Mouse (Mus musculus) embryonic stem cell, embryonic (primary cell): ENCODE results near the gene Cd2.

ENCODE experiments used
- CTCF ChIA-PET, 4 experiments: fragments of 300-600 bp in 2 of 4; fragments of 350-600 bp in 2 of 4; sonication (Branson Sonifier 250); formaldehyde crosslinking; loops; one replicate each; lab custom pipeline; 2022; ENCODE audit warnings: inconsistent platforms in 2 of 4; lab: Charles Lee
- POLR2A ChIA-PET, 4 experiments: fragments of 300-600 bp in 2 of 4; fragments of 350-600 bp in 2 of 4; sonication (Branson Sonifier 250); formaldehyde crosslinking; loops; one replicate each; lab custom pipeline; 2022; ENCODE audit warnings: antibody characterized with exemption in 4 of 4, inconsistent platforms in 1 of 4; lab: Charles Lee

Gene Cd2

GRCm38 (mm10) chr3:101228868-101229550, 58.7 kb downstream of the Cd2 start:
- POLR2A ChIA-PET, result interaction anchor here (0.5 to 1.2 kb wide), 7 partner anchors 11 to 422 kb away, joined by 3 to 4 read pairs (median 3); no protein-coding TSS in a partner anchor
- CTCF ChIA-PET, result interaction anchor here in 2 of 4 experiments (0.5 to 0.9 kb wide), 3 partner anchors 20 to 243 kb away, joined by 3 to 4 read pairs (median 3); no protein-coding TSS in a partner anchor

- ChIA-PET CTCF (interaction anchor here in 1 of 4 experiments (0.6 kb wide), 1 partner anchor 298 kb away, joined by 11 read pairs; no protein-coding TSS in a partner anchor), POLR2A (interaction anchor here in 1 of 4 experiments (1.2 kb wide), 1 partner anchor 136 kb away, joined by 3 read pairs; no protein-coding TSS in a partner anchor)
These were observed 59.7 kb downstream of the Cd2 start for GRCm38 (mm10) chr3:101228066-101228465.
